Mouse (Mus musculus): ENCODE measurements around the gene Hunk.

GRCm38 (mm10) chr16:90360327-90360726 is 25.5 kb upstream of the Hunk start:
- TF ChIP-seq POLR2A (IDR thresholded peaks at IDR 0.05; ENCODE audit: borderline replicate concordance, control insufficient read depth, low read depth, low read length) (no peak), CTCF (IDR thresholded peaks at IDR 0.05; ENCODE audit: control insufficient read depth, insufficient read depth, low read length) (no peak)

All from bone marrow, adult 2 months (tissue).